Mouse (Mus musculus): ENCODE measurements around the gene Gm45902. TPM values are rescaled to one million over a fixed set of nuclear protein-coding genes. Genes with fewer than 3 reads are reported as not detected.

Gm45902 gene
- polyA plus RNA-seq, 2 experiments, result 1.2 to 1.5 TPM

DNA sequence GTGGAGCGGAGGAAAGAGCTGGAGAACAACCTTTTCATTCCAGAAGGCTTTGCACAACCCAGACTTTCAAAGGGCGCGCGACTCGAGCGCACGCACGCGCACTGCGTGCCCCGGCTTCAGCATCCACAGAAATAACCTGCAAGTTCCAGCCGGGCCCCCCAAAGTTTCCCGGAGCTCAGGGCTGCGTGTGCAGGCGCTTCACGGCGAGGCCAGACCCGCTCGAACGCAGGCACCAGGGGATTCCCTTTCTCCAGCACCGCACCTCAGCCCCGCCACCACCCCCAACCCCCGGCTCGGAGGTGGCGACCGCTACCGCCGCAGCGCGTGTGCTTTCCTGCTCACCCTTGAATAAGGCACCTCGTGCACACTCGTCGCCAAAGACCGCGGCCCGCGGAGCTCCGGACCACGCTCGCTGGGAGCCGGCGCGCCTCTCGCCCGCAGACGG is 38.2 kb downstream of the Gm45902 start:
- Histone ChIP-seq H3K36me3 (replicated peaks; ENCODE audit: control insufficient read depth, insufficient read depth, low read depth) (peaks cover 8% of the 10 kb centered on the region; the same call in 1 of the 2 replicates), H3K27me3 (ENCODE audit: control insufficient read depth, insufficient read depth, low read length) (no peaks in the 10 kb centered on the region), H3K4me3 (ENCODE audit: insufficient read depth in 1 of 2, low read depth in 2 of 2, low read length in 2 of 2) (peak overlapping the region; percentile 80 to 84), H3K4me2 (ENCODE audit: low read depth) (peak overlapping the region; percentile 84), H3K9ac (replicated peaks) (peak overlapping the region; percentile 83), H3K9me3 (ENCODE audit: control insufficient read depth, low read length) (no peaks in the 10 kb centered on the region), H3K27ac (peak overlapping the region; percentile 86), H3K4me1 (replicated peaks; ENCODE audit: control insufficient read depth in 2 of 2, insufficient read depth in 2 of 2, low read length in 1 of 2) (peaks cover 7 to 13% of the 10 kb centered on the region in 2 experiments)
- DNase-seq (ENCODE audit: low read depth in 3 of 3, low spot score in 3 of 3), result peak; percentile 43 to 63 (median 55)
- TF ChIP-seq EP300 (IDR thresholded peaks at IDR 0.05; ENCODE audit: low read depth) (no peak), CTCF (IDR thresholded peaks at IDR 0.05; ENCODE audit: low read depth) (no peak)
- ATAC-seq (ENCODE audit: insufficient read depth), result peak; percentile 69
- WGBS (ENCODE audit: insufficient replicate concordance), result under 1% methylated on average over 46 of the region's 46 CpGs

DNA sequence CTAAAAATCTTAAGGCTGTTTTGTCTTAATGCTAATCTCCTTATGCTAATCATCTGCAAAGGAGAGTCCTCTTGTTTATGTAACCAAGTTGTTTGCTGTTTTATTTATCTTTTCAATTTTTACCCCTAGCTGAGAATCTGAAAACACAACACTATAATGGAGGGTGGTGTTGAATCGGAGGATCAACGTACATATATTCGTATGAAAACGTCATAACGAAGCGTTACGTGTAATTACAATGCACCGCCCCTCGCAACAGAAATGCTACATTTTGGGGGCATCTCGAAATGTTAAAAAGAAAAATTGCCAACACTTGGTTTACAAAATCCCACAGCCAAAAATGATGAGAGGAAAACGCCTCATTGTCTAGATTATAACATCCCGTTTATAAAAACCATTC is 38.7 kb downstream of the Gm45902 start:
- peaks cover 8% of the 10 kb centered on the region; the same call in 1 of the 2 replicates for H3K36me3 ChIP-seq (replicated peaks; ENCODE audit: control insufficient read depth, insufficient read depth, low read depth)
- under 1% methylated on average over 12 of the region's 12 CpGs for WGBS (ENCODE audit: insufficient replicate concordance)
- H3K27ac ChIP-seq, result peak overlapping the region; percentile 86
- peak overlapping the region; percentile 84 for H3K4me2 ChIP-seq (ENCODE audit: low read depth)
- peaks cover 7 to 13% of the 10 kb centered on the region in 2 experiments for H3K4me1 ChIP-seq (replicated peaks; ENCODE audit: control insufficient read depth in 2 of 2, insufficient read depth in 2 of 2, low read length in 1 of 2)
- no peaks in the 10 kb centered on the region for H3K9me3 ChIP-seq (ENCODE audit: control insufficient read depth, low read length)
- H3K27me3 ChIP-seq (ENCODE audit: control insufficient read depth, insufficient read depth, low read length), result no peaks in the 10 kb centered on the region
- DNase-seq (ENCODE audit: low read depth in 3 of 3, low spot score in 3 of 3) (peak in 1 of 3 experiments; percentile 42), ATAC-seq (ENCODE audit: insufficient read depth) (no peak)
- peak overlapping the region; percentile 80 to 84 for H3K4me3 ChIP-seq (ENCODE audit: insufficient read depth in 1 of 2, low read depth in 2 of 2, low read length in 2 of 2)
- TF ChIP-seq EP300 (IDR thresholded peaks at IDR 0.05; ENCODE audit: low read depth) (no peak), CTCF (IDR thresholded peaks at IDR 0.05; ENCODE audit: low read depth) (no peak)
- peak overlapping the region; percentile 83 for H3K9ac ChIP-seq (replicated peaks)

DNA sequence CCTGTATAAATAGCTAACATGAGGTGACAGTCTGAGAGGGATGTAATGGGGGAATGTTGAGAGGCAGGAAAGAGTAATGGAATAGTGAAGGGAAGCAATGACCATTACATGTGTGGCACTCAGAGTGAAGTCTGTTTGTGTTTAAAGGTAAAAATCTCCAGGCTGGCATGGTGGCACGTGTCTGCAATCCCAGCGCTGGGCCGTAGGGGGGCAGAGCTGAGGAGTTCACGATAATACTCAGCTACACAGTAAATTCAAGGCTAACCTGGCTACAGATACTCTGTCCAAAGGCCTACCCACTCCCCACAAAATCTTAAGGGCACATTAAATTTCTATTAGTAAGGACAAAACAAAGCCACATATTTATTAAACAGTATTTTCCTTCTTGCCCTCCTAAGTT is 56.0 kb downstream of the Gm45902 start:
- H3K36me3 ChIP-seq (replicated peaks; ENCODE audit: control insufficient read depth, insufficient read depth, low read depth), result peaks cover 17% of the 10 kb centered on the region
- 81% methylated on average over 4 of the region's 4 CpGs for WGBS (ENCODE audit: insufficient replicate concordance)

More for the DNA sequence above, 56.0 kb downstream of the Gm45902 start:
- no peak for ATAC-seq (ENCODE audit: insufficient read depth)
- H3K4me1 ChIP-seq (replicated peaks; ENCODE audit: control insufficient read depth in 2 of 2, insufficient read depth in 2 of 2, low read length in 1 of 2), result no peaks in the 10 kb centered on the region
- H3K4me3 ChIP-seq (ENCODE audit: insufficient read depth in 1 of 2, low read depth in 2 of 2, low read length in 2 of 2), result no peak overlapping the region
- no peak overlapping the region for H3K4me2 ChIP-seq (ENCODE audit: low read depth)
- no peak overlapping the region for H3K27ac ChIP-seq
- H3K27me3 ChIP-seq (ENCODE audit: control insufficient read depth, insufficient read depth, low read length), result no peaks in the 10 kb centered on the region
- H3K9me3 ChIP-seq (ENCODE audit: control insufficient read depth, low read length), result no peaks in the 10 kb centered on the region
- H3K9ac ChIP-seq (replicated peaks), result no peak overlapping the region
- no peak for DNase-seq (ENCODE audit: low read depth in 3 of 3, low spot score in 3 of 3)
- TF ChIP-seq EP300 (IDR thresholded peaks at IDR 0.05; ENCODE audit: low read depth) (no peak), CTCF (IDR thresholded peaks at IDR 0.05; ENCODE audit: low read depth) (peak; percentile 31)

Other genes with a start within 250 kb of the Gm45902 start
- 3.3 and 4.9 TPM in 2 replicates for gene Nmt2, start 228.6 kb downstream of the Gm45902 start, polyA plus RNA-seq (2012; rRNA removed)
- 13.5 and 14.1 TPM in 2 replicates for gene Nmt2, start 228.6 kb downstream of the Gm45902 start, polyA plus RNA-seq (2014; fragmentation: Nextera tagmentation; extraction: Ambion mirVana)
- 6.2 and 9.9 TPM in 2 replicates for gene Rpp38, start 180.1 kb downstream of the Gm45902 start, polyA plus RNA-seq (2012; rRNA removed)
- gene Rpp38, start 180.1 kb downstream of the Gm45902 start, polyA plus RNA-seq (2014; fragmentation: Nextera tagmentation; extraction: Ambion mirVana), result 13.2 and 14.4 TPM in 2 replicates
- 0.33 and 0.36 TPM in 2 replicates for gene Acbd7, start 176.6 kb downstream of the Gm45902 start, polyA plus RNA-seq (2012; rRNA removed)
- 0.48 and 1.0 TPM in 2 replicates for gene Acbd7, start 176.6 kb downstream of the Gm45902 start, polyA plus RNA-seq (2014; fragmentation: Nextera tagmentation; extraction: Ambion mirVana)
- gene Olah, start 115.6 kb downstream of the Gm45902 start, polyA plus RNA-seq (2012; rRNA removed), result not detected in 2 replicates
- gene Olah, start 115.6 kb downstream of the Gm45902 start, polyA plus RNA-seq (2014; fragmentation: Nextera tagmentation; extraction: Ambion mirVana), result not detected in 2 replicates
- not detected in 2 replicates for gene Meig1, start 90.1 kb downstream of the Gm45902 start, polyA plus RNA-seq (2012; rRNA removed)
- gene Meig1, start 90.1 kb downstream of the Gm45902 start, polyA plus RNA-seq (2014; fragmentation: Nextera tagmentation; extraction: Ambion mirVana), result not detected in 2 replicates
- 3.8 and 4.6 TPM in 2 replicates for gene Dclre1c, start 88.7 kb downstream of the Gm45902 start, polyA plus RNA-seq (2012; rRNA removed)
- gene Dclre1c, start 88.7 kb downstream of the Gm45902 start, polyA plus RNA-seq (2014; fragmentation: Nextera tagmentation; extraction: Ambion mirVana), result 3.0 and 4.5 TPM in 2 replicates
- gene Suv39h2, start 37.8 kb downstream of the Gm45902 start, polyA plus RNA-seq (2012; rRNA removed), result 2.4 and 4.1 TPM in 2 replicates
- gene Suv39h2, start 37.8 kb downstream of the Gm45902 start, polyA plus RNA-seq (2014; fragmentation: Nextera tagmentation; extraction: Ambion mirVana), result 7.4 and 7.8 TPM in 2 replicates
- gene Hspa14, start within 50 bp of the Gm45902 start, polyA plus RNA-seq (2012; rRNA removed), result 32.3 and 50.8 TPM in 2 replicates
- 74.0 and 83.8 TPM in 2 replicates for gene Hspa14, start within 50 bp of the Gm45902 start, polyA plus RNA-seq (2014; fragmentation: Nextera tagmentation; extraction: Ambion mirVana)
- 0.17 and 0.33 TPM in 2 replicates for gene Cdnf, start 240 bp upstream of the Gm45902 start, polyA plus RNA-seq (2012; rRNA removed)
- gene Cdnf, start 240 bp upstream of the Gm45902 start, polyA plus RNA-seq (2014; fragmentation: Nextera tagmentation; extraction: Ambion mirVana), result 0.08 TPM in 1 of 2 replicates, not detected in the other
- gene Fam107b, start 57.7 kb upstream of the Gm45902 start, polyA plus RNA-seq (2012; rRNA removed), result 9.8 and 10.3 TPM in 2 replicates
- 20.8 and 21.4 TPM in 2 replicates for gene Fam107b, start 57.7 kb upstream of the Gm45902 start, polyA plus RNA-seq (2014; fragmentation: Nextera tagmentation; extraction: Ambion mirVana)

All from liver, embryonic 14.5 days (tissue).